Mouse (Mus musculus) layer of hippocampus, adult 11-12 months (tissue): ENCODE measurements around the gene BC048671.

Experiments used
- DNase-seq: peaks from one replicate; pipeline ENCODE4 v3.0.0; 2022; ENCODE audit warnings: low spot score

BC048671 gene

DNA sequence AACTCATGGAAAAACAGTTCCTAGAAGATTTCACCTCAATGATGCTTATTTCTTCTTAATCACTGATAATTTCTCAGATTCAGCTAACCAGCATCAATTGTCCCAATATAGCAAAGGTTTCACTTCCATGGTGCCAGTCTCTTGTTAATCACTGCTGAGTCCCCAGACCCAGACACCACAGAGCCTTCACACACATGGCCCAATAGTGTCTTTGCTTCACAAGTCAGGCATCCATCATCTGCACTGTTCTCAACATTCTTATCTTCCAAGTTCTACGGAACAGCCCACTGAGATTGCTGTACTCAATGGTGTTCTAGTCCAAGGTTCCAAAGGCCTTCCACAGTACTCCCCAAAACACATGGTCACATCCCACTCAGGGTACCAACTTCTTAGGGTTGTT lies at the start of gene BC048671:
TSS of gene BC048671 (plus strand) at position 301 of the 400 bp plus-strand sequence.
- DNase-seq = no peak

- peak; percentile 17 for DNase-seq
These were observed 12.8 kb upstream of the BC048671 start for GRCm38 (mm10) chr6:90288265-90288664.

- DNase-seq = no peak
These were observed 5.4 kb downstream of the BC048671 start for GRCm38 (mm10) chr6:90306315-90306975.

- no peak for DNase-seq
These were observed 8.1 kb downstream of the BC048671 start for GRCm38 (mm10) chr6:90308839-90309778.

DNA sequence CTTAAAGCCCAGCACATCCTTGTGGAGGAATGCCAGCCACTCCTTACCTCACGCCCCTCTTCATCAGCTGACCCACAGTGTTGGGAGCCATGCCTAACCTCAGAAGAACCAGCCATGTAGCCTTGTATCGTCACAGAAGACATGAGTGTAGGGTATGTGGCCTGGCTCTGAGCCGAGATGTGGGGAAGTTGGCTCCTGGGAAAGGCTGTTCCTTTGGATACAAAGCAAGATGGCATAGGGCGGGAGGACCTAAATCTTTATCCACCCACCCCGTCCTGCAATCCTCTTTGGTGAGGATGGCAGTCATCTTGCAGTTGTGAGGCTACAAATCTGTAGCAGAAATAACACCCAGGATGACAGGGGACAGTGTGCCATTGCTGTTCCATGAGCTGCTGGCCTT lies 14.9 kb downstream of the BC048671 start:
- no peak for DNase-seq

GRCm38 (mm10) chr6:90317510-90318258 lies 16.7 kb downstream of the BC048671 start:
- DNase-seq = no peak

- DNase-seq = no peak
These were observed 18.0 kb downstream of the BC048671 start for GRCm38 (mm10) chr6:90319019-90319418.

GRCm38 (mm10) chr6:90319475-90320191 lies 18.6 kb downstream of the BC048671 start:
- no peak for DNase-seq

- no peak for DNase-seq
These were observed 19.4 kb downstream of the BC048671 start for GRCm38 (mm10) chr6:90320429-90320828.

GRCm38 (mm10) chr6:90321811-90322210 lies 20.8 kb downstream of the BC048671 start:
- no peak for DNase-seq

DNA sequence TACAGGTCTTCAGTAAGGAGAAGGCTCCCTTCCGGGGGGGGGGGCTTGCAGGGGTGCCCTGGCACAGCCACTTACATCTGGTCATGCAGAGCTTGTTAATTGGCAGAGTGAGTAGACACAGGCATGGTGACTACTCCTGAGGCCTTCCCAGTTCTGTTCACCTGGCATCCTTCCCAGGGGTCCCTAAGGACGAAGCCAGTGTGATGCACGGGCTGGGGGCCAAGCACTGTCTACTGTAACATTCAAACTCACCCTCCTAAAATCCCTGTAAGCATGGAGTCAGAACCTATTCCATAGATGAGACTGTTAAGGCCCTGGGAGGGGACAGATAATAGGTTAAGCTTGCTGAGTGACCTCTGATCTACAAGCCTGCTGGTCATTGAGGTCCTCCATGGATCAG lies 23.0 kb downstream of the BC048671 start:
- DNase-seq = no peak

DNA sequence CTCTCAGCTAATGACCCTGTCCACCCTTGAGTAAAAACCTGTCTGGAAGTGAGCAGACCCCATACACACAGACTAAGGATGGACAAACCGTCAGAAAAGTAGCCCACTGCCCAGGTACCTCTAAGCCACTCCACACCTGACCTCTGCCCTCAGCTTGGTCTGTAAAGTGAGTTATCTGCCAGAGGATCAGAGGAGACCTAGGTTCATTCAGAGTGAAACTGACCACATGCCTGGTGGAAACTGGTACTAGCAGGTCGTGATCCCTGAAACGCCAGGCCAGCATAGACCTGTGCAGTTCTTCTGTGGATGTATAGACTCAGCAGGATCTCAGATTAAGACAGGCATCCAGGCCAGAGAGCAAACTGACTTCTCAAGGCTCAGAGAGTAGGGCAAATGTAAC lies 23.4 kb downstream of the BC048671 start:
- no peak for DNase-seq

GRCm38 (mm10) chr6:90324991-90325390 lies 24.0 kb downstream of the BC048671 start, which contains the start of gene Chst13:
Gene Chst13, minus strand, starts transcription at chr6:90325185.
- DNase-seq = no peak

- DNase-seq = peak; percentile 47
These were observed 26.7 kb downstream of the BC048671 start for GRCm38 (mm10) chr6:90327670-90328069.

- DNase-seq = peak; percentile 76
These were observed 28.9 kb downstream of the BC048671 start for GRCm38 (mm10) chr6:90329953-90330352.

DNA sequence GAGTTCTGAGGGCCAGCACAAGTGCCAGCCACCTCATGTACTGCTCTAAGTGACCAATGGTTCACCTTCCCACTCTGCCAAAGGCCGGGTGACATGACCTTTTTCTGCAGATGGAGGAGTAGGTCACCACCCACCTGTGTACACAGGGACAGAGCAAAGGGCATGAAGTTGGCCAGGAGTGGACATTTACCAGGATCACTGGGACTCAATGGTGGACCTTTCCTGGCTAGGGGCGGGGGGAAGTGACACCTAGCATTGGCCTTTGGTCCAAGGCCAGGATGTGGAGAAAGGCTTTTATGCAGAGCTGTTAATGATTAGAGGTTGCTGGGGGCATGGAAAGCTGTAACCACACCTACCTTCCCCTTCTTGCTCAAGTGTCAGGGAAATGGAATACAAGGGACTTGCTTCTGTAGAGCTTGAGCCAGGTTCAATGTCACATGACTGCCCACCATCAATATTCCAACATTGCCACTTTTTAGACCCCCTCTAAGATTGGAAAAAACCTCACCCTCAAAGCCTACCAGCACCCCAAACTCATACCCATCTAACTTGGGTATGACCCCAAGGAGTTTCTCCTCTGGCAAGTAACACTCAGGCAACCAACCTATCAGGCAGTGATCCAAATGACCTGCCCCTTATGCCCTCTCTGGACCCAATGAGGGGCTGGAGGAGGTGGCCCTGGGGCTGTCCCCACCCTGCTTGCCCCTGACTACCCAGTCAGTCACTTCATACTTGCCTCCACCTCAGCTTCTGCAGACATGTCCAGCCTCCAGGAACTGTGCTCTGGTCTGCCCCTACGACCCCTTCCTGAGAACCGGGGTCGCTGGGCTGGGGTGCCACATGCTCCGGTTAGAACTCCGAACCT lies 31.8 kb downstream of the BC048671 start, which contains the start of gene Uroc1:
TSS of gene Uroc1 (plus strand) at position 724 of the 865 bp plus-strand sequence.
- DNase-seq = no peak

GRCm38 (mm10) chr6:90334244-90334643 lies 33.2 kb downstream of the BC048671 start:
- DNase-seq = no peak

DNA sequence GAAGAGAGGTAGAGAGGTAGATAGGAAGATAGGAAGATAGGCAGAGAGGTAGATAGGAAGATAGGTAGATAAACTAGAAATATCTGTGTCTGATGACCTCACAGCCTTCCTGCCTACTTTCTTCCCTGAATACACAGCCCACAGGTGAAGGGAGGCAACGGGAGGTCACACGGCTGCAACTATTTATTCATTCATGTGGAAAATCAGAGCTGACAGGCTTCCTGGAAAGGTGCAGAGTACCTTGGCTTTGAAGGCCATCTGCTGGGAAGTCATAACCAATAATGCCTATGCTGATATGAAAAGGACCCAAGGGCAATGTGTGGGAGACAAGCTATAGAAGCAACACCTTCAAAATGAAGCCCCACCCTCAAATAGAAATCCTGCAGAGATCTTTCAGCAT lies 41.3 kb downstream of the BC048671 start:
- DNase-seq = no peak

DNA sequence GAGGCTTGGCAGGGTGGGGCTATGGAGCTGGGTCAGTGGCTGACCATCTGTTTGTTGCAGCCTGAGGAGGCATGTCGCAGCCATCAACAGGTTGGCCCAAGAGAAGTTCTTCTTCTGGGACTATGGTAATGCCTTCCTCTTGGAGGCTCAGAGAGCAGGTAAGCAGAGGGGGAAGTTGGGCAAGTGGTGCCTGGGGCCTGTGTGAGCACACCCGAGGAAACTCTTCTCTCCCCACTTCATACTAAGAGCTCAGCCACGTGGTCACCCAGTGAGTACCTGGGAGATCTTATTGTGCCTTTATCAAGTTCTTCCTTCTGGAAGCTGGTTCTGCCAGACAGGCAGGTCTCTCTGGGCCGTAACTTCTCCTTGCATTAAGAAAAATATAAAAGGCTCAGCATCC lies 46.2 kb downstream of the BC048671 start:
- DNase-seq = no peak

GRCm38 (mm10) chr6:90348500-90348899 lies 47.5 kb downstream of the BC048671 start:
- no peak for DNase-seq

DNA sequence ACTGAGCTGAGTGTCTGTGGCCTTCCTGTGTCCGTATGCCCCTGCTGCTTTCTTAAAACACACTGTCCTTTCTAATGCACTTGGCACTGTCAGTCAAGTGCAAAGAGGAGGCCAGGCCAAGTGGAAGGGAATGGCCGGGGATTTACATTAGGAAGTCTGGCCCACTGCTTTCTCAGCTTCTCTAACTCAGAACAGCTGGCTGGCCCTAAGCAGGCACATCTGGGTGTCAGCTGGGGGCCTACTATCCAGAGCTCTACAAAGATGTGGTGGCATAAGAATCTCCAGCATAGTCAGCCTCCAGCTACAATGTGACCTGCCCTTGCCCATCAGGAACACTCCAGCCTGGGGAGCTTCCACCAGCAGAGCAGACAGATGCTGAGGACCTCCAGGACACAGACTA lies 49.0 kb downstream of the BC048671 start:
- no peak for DNase-seq
